Comparison of ENCODE assay signal across 31 mouse cellular contexts in the genomic region with DNA sequence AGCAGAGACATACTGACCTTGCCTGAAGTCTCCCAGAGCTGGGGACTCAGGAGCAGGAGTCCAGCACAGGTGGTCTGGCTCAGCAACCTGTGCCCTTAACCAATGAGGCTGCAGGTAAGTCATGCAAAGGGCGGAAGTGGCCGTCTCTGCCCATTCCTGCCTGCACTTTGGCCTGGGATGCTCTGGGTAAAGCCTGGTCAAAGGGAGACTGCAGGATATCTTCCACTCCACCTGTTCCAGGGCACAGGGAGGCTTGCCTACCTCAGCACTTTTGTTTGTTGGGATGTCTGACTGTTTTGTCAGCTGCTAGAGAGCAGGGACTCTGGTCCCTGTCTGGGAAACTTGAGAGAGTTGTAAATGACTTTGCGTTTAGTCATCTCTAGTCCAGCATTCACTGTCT. TPM values are rescaled to one million over a fixed set of nuclear protein-coding genes. Genes with fewer than 3 reads are reported as not detected.
DNase-seq lines count a peak whose midpoint lies in the region; ATAC-seq lines count a peak whose summit lies in the region.
"Had no signal": no experiment of that assay in that cellular context is flagged by ENCODE, and none has a peak within 500 bp of the region (broad histone marks: within the 10 kb centered on the region; RNA-seq: fewer than 3 reads in every experiment).

No protein-coding gene starts in this region.

- no peaks in the 10 kb centered on the region for H3K9me3 ChIP-seq in neural tube, embryonic 15.5 days (replicated peaks)
- H3K9me3 ChIP-seq: embryonic facial prominence, embryonic 12.5 days; heart, embryonic 15.5 days; limb, embryonic 15.5 days; midbrain, embryonic 10.5 days had no signal

- H3K27ac ChIP-seq in neural tube, embryonic 15.5 days (replicated peaks) = no peak overlapping the region
- H3K27ac ChIP-seq: embryonic facial prominence, embryonic 12.5 days; gastrocnemius, adult 2 months; heart, embryonic 15.5 days; hindbrain, postnatal 0 days; left cerebral cortex, adult 2 months; limb, embryonic 15.5 days; midbrain, embryonic 10.5 days had no signal

- WGBS in neural tube, embryonic 15.5 days = 87% methylated on average over 3 of the region's 3 CpGs

- H3K4me3 ChIP-seq in neural tube, embryonic 15.5 days (replicated peaks) = no peak overlapping the region
- H3K4me3 ChIP-seq: embryonic facial prominence, embryonic 12.5 days; gastrocnemius, adult 2 months; heart, embryonic 15.5 days; left cerebral cortex, adult 2 months; limb, embryonic 15.5 days; midbrain, embryonic 10.5 days had no signal

- no peak overlapping the region for H3K9ac ChIP-seq in neural tube, embryonic 15.5 days (replicated peaks)
- H3K9ac ChIP-seq: embryonic facial prominence, embryonic 12.5 days; forebrain, postnatal 0 days; heart, embryonic 15.5 days; limb, embryonic 15.5 days had no signal

- no peaks in the 10 kb centered on the region for H3K4me1 ChIP-seq in neural tube, embryonic 15.5 days
- H3K4me1 ChIP-seq: embryonic facial prominence, embryonic 12.5 days; heart, embryonic 15.5 days; limb, embryonic 15.5 days; midbrain, embryonic 10.5 days had no signal

- H3K4me2 ChIP-seq in neural tube, embryonic 15.5 days = no peak overlapping the region
- H3K4me2 ChIP-seq: embryonic facial prominence, embryonic 12.5 days; heart, embryonic 15.5 days; limb, embryonic 15.5 days had no signal

- H3K27me3 ChIP-seq in neural tube, embryonic 15.5 days (replicated peaks) = no peaks in the 10 kb centered on the region
- H3K27me3 ChIP-seq: CH12.LX; embryonic facial prominence, embryonic 12.5 days; heart, embryonic 15.5 days; limb, embryonic 15.5 days had no signal

- DNase-seq in neural tube, embryonic 10.5 days (ENCODE audit: extremely low spot score, low spot score) = peak; percentile 9
- DNase-seq in kidney, adult 8-10 months = peak; percentile 65 to 66
- DNase-seq in kidney, postnatal 25 days = peak; percentile 57 to 82
- DNase-seq in thymus, postnatal 36 days = no peak
- no peak for DNase-seq in frontal cortex, postnatal 14 days (ENCODE audit: low spot score in 2 of 2)
- DNase-seq in left cerebral cortex, postnatal 36 days (ENCODE audit: low spot score in 2 of 2) = no peak
- DNase-seq: adrenal gland, postnatal 10 days; cerebellum, adult 18-20 months; cerebellum, postnatal 25 days; forebrain, postnatal 0 days; gastrocnemius, adult 2 months; left cerebral cortex, postnatal 4 days; lung, postnatal 4 days; retina, postnatal 1 day; right cerebral cortex, postnatal 25 days; thymus, postnatal 14 days had no signal

- no peak for ATAC-seq in neural tube, embryonic 15.5 days (ENCODE audit: low FRiP score)
- no peak for ATAC-seq in megakaryocyte-erythroid progenitor cell, adult 5-6 weeks (replicated peaks; ENCODE audit: low FRiP score, low TSS enrichment, poor library complexity, severe bottlenecking)
- ATAC-seq: forebrain, postnatal 0 days; hindbrain, postnatal 0 days had no signal

- intact Hi-C loops in left cerebral cortex, postnatal 36 days (cut with DNase I) = no loop called here

- no peaks in the 10 kb centered on the region for H3K36me3 ChIP-seq in neural tube, embryonic 15.5 days
- H3K36me3 ChIP-seq: embryonic facial prominence, embryonic 12.5 days; heart, embryonic 15.5 days; limb, embryonic 15.5 days; midbrain, embryonic 10.5 days had no signal

RNA-seq across cellular contexts. Expression of a gene that starts 25.3 kb away (rescaled TPM):
- 1.1 and 3.4 TPM in 2 replicates for polyA plus RNA-seq in neural tube, embryonic 15.5 days (2015; fragmentation: Nextera tagmentation; extraction: Ambion mirVana)
- 6.6 and 6.8 TPM in 2 replicates for total RNA-seq in megakaryocyte-erythroid progenitor cell, adult 5-6 weeks (2014; fragmentation: Nextera tagmentation)
- total RNA-seq in megakaryocyte-erythroid progenitor cell, adult 5-6 weeks (2017) = 1.3 and 6.4 TPM in 2 replicates
- 1 to 10 TPM; 2.0 to 3.0 TPM for total RNA-seq in left cerebral cortex, postnatal 36 days (2021)

RNA-seq across cellular contexts. Expression of a gene that starts 39.4 kb away (rescaled TPM):
- polyA plus RNA-seq in neural tube, embryonic 15.5 days (2015; fragmentation: Nextera tagmentation; extraction: Ambion mirVana) = 1.3 and 1.6 TPM in 2 replicates
- total RNA-seq in megakaryocyte-erythroid progenitor cell, adult 5-6 weeks (2014; fragmentation: Nextera tagmentation) = not detected in 2 replicates
- total RNA-seq in megakaryocyte-erythroid progenitor cell, adult 5-6 weeks (2017) = not detected in 2 replicates
- total RNA-seq in left cerebral cortex, postnatal 36 days (2021) = not detected
- total RNA-seq: adrenal gland, postnatal 10 days; CH12.LX; forebrain, postnatal 0 days; gastrocnemius, adult 2 months; hematopoietic stem cell, adult 5-6 weeks; hindbrain, postnatal 0 days; layer of hippocampus, postnatal 10 days; left cerebral cortex, adult 2 months; left cerebral cortex, postnatal 4 days; MEL had no signal
- polyA plus RNA-seq: gonadal fat pad, adult 2 months; lung, embryonic 16.5 days; neural tube, embryonic 11.5 days had no signal

RNA-seq across cellular contexts. Expression of a gene that starts 53.6 kb away (rescaled TPM):
- 12.1 and 12.5 TPM in 2 replicates for polyA plus RNA-seq in neural tube, embryonic 15.5 days (2015; fragmentation: Nextera tagmentation; extraction: Ambion mirVana)
- total RNA-seq in megakaryocyte-erythroid progenitor cell, adult 5-6 weeks (2014; fragmentation: Nextera tagmentation) = 7.1 and 12.6 TPM in 2 replicates
- 4.5 and 6.4 TPM in 2 replicates for total RNA-seq in megakaryocyte-erythroid progenitor cell, adult 5-6 weeks (2017)
- 10 to 100 TPM in 1 of 2 experiments, 1 to 10 TPM in 1; 6.0 to 11.2 TPM for total RNA-seq in left cerebral cortex, postnatal 36 days (2021)

Comparison
In these comparisons a context has a peak if more than half of its experiments do, and no peak if none do; other contexts are left out.
1. DNase-seq: peak in neural tube, embryonic 10.5 days (single experiment), kidney, adult 8-10 months (2 of 2) and kidney, postnatal 25 days (2 of 2); none in thymus, postnatal 36 days (0 of 2), frontal cortex, postnatal 14 days (0 of 2) and left cerebral cortex, postnatal 36 days (0 of 2).